Mouse (Mus musculus) heart, postnatal 0 days (tissue): ENCODE measurements at regions not wholly inside any gene's neighbourhood (a gene's known extent, or its start where the extent isn't known, plus 50 kb on each side); places are given as distances from the start of the nearest gene placed in this dataset.

Source experiments
- ATAC-seq: fragments of 200-750 bp; cut with Nextera tagmentation; 2 replicates; pipeline ENCODE4 v1.8.0; 2017; ENCODE audit warnings: low read depth, moderate number of reproducible peaks, moderate library complexity; ENCODE audit not compliant: insufficient read depth
- DNase-seq: peaks from one replicate; pipeline ENCODE4 v3.0.0-alpha.2; 2016; ENCODE audit warnings: low spot score
- H3K27ac ChIP-seq: fragments of 300-500 bp; sonication (generic); 2 replicates; pipeline ENCODE4 v1.5.1; 2014; ENCODE audit warnings: low read depth, mild to moderate bottlenecking
- H3K27me3 ChIP-seq: fragments of 300-500 bp; sonication (generic); 2 replicates; pipeline ENCODE4 v1.6.1; 2014; ENCODE audit warnings: low read length, mixed read lengths; ENCODE audit not compliant: control insufficient read depth, insufficient read depth
- H3K36me3 ChIP-seq: fragments of 300-500 bp; sonication (generic); replicated peaks from 2 replicates; pipeline ENCODE4 v1.6.1; 2014; ENCODE audit warnings: low read length, mixed read lengths; ENCODE audit not compliant: control insufficient read depth, insufficient read depth
- H3K4me1 ChIP-seq: fragments of 300-500 bp; sonication (generic); 2 replicates; pipeline ENCODE4 v1.6.1; 2014; ENCODE audit warnings: antibody characterized with exemption; ENCODE audit not compliant: control insufficient read depth, insufficient read depth
- H3K4me2 ChIP-seq: fragments of 300-500 bp; sonication (generic); 2 replicates; pipeline ENCODE4 v1.6.1; 2014; ENCODE audit warnings: low read depth, mild to moderate bottlenecking, low read length, moderate library complexity
- H3K4me3 ChIP-seq: fragments of 300-500 bp; sonication (generic); 2 replicates; pipeline ENCODE4 v1.5.1; 2014; ENCODE audit warnings: low read depth, low read length
- H3K9ac ChIP-seq: fragments of 300-500 bp; sonication (generic); replicated peaks from 2 replicates; pipeline ENCODE4 v1.6.1; 2014; ENCODE audit warnings: low read depth, low read length, mixed read lengths
- H3K9me3 ChIP-seq: fragments of 300-500 bp; sonication (generic); replicated peaks from 2 replicates; pipeline ENCODE4 v1.6.1; 2016; ENCODE audit warnings: low read length; ENCODE audit not compliant: control insufficient read depth
- CTCF ChIP-seq: IDR thresholded peaks from 2 replicates; pipeline ENCODE4 v1.5.1; 2016; ENCODE audit warnings: antibody characterized with exemption, control low read depth, low read depth
- EP300 ChIP-seq: IDR thresholded peaks from 2 replicates; pipeline ENCODE4 v1.6.1; 2016; ENCODE audit warnings: antibody characterized with exemption, low read depth
- WGBS: fragments of 180-500 bp; shearing (Covaris S2); extraction: QIAGEN DNeasy Blood & Tissue Kit; methylation state at CpG from one replicate; pipeline ENCODE4 v1.1.7; 2014; 5-methylcytosine and 5-hydroxymethylcytosine counted together

GRCm38 (mm10) chr12:16172176-16172575, 355.5 kb upstream of the Trib2 start:
- WGBS = 85% methylated on average over 2 of the region's 2 CpGs
- H3K4me2 ChIP-seq = no peak overlapping the region
- no peak for ATAC-seq
- H3K4me1 ChIP-seq = no peaks in the 10 kb centered on the region
- H3K36me3 ChIP-seq = no peaks in the 10 kb centered on the region
- no peaks in the 10 kb centered on the region for H3K9me3 ChIP-seq
- TF ChIP-seq CTCF = no peak
- no peak for TF ChIP-seq EP300
- H3K27me3 ChIP-seq = no peaks in the 10 kb centered on the region
- H3K9ac ChIP-seq = no peak overlapping the region
- H3K4me3 ChIP-seq = no peak overlapping the region
- no peak for DNase-seq
- H3K27ac ChIP-seq = no peak overlapping the region

DNA sequence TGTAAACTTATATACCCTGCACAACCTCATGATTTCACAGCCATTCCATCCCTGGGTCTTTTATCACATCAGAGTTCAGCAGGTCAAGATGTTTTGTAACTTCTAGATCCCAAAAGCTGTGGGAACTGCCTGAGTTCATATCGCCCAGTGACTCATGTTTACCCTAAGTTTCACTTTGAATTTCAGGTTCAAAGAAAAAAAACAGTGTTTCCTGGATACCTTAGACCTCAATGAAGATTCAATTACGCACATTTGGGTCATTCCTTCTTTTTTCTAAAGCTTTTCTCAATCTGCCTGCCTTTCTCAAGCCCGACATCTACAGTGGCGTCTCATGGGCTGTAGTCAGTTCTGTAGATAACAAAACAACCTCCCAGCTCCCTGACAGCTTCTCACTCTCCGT, 354.9 kb upstream of the Trib2 start:
- 66% methylated on average over 5 of the region's 5 CpGs for WGBS
- H3K4me3 ChIP-seq = no peak overlapping the region
- no peaks in the 10 kb centered on the region for H3K9me3 ChIP-seq
- TF ChIP-seq CTCF (no peak), EP300 (no peak)
- no peaks in the 10 kb centered on the region for H3K27me3 ChIP-seq
- H3K36me3 ChIP-seq = no peaks in the 10 kb centered on the region
- H3K9ac ChIP-seq = no peak overlapping the region
- H3K4me1 ChIP-seq = no peaks in the 10 kb centered on the region
- DNase-seq (no peak), ATAC-seq (no peak)
- no peak overlapping the region for H3K4me2 ChIP-seq
- no peak overlapping the region for H3K27ac ChIP-seq

GRCm38 (mm10) chr12:16169781-16170535, 353.2 kb upstream of the Trib2 start:
- Histone ChIP-seq H3K9ac (no peak overlapping the region), H3K27me3 (no peaks in the 10 kb centered on the region), H3K36me3 (no peaks in the 10 kb centered on the region), H3K9me3 (no peaks in the 10 kb centered on the region), H3K4me2 (no peak overlapping the region), H3K4me1 (no peaks in the 10 kb centered on the region), H3K27ac (no peak overlapping the region), H3K4me3 (no peak overlapping the region)
- no peak for TF ChIP-seq CTCF
- TF ChIP-seq EP300 = no peak
- WGBS = 70% methylated on average over 7 of the region's 7 CpGs
- no peak for ATAC-seq
- DNase-seq = no peak

DNA sequence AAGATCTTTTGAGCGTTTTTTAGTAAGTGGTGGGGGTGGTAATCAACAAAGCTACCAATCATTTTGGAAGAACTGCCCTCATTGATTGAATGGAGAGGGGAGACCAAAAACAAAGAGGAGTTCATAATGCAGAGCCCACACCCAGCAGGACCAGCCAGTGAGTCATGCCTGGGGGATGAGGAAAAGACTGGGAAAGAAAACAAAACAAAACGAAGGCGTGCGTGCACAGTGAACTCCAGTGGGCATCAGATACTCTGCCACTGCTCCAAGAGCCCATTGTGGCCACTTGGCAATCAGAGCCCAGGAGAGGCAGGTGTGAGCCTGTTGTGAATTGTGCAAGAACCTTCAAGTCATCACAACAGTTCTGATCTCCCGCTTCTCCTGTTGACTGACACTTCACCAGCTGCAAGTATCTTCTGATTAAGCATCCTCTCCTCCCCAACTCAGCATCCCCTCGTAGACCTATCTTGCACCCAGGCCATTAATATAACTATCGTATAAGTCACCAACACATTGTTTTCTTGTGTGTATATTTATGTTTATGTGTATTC, 351.1 kb upstream of the Trib2 start:
- DNase-seq (no peak), ATAC-seq (no peak)
- Histone ChIP-seq H3K4me2 (no peak overlapping the region), H3K4me3 (no peak overlapping the region), H3K9ac (no peak overlapping the region), H3K27me3 (no peaks in the 10 kb centered on the region), H3K36me3 (no peaks in the 10 kb centered on the region), H3K4me1 (no peaks in the 10 kb centered on the region), H3K27ac (no peak overlapping the region), H3K9me3 (no peaks in the 10 kb centered on the region)
- 67% methylated on average over 7 of the region's 7 CpGs for WGBS
- TF ChIP-seq CTCF (no peak), EP300 (no peak)

DNA sequence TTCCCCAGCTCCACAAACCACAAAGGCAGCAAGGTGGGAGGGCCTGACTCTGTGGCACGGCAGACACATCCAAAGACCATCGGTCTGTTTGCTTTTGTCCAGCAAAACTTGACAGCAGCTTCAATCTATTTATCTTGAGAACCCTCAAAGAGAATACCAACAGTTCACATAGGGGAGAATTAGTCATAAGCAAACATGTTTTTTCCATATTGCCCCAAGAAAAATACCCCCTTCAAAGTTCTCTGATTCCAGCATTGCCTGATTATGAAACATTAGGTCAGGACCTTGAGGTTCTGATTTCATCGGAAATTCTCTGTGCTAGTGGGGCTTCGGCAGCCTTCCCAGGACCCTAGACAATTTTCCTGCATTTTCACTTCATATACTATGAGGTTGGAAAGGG, 348.4 kb upstream of the Trib2 start:
- Histone ChIP-seq H3K4me1 (no peaks in the 10 kb centered on the region), H3K9me3 (no peaks in the 10 kb centered on the region), H3K36me3 (no peaks in the 10 kb centered on the region), H3K4me3 (no peak overlapping the region), H3K27me3 (no peaks in the 10 kb centered on the region), H3K4me2 (no peak overlapping the region), H3K9ac (no peak overlapping the region), H3K27ac (no peak overlapping the region)
- TF ChIP-seq EP300 (no peak), CTCF (no peak)
- 76% methylated on average over 4 of the region's 4 CpGs for WGBS
- DNase-seq (no peak), ATAC-seq (no peak)

DNA sequence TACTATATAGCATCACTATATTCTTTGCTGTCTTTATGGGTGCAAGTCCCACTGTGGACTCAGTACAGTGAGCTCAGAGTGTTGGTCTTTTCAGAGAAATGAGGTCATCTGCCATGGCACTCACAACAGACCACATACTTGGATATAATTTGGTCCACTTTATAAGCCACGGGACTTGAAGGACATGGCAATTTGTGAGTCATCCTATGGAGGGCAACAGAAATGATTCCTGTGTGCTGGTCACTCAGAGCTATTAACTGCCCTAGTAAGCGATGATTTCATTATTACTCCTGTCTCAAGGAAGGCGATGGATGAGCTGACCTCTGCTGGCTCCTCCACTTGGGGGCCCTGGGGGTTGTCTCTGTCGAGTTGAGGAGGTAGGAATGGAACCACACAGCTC, 345.2 kb upstream of the Trib2 start:
- no peak overlapping the region for H3K9ac ChIP-seq
- H3K27ac ChIP-seq = no peak overlapping the region
- no peak overlapping the region for H3K4me3 ChIP-seq
- WGBS = 78% methylated on average over 4 of the region's 4 CpGs
- ATAC-seq (no peak), DNase-seq (no peak)
- H3K9me3 ChIP-seq = no peaks in the 10 kb centered on the region
- no peak for TF ChIP-seq CTCF
- no peak for TF ChIP-seq EP300
- peaks cover 6% of the 10 kb centered on the region; the same call in 1 of the 2 replicates for H3K4me1 ChIP-seq
- no peak overlapping the region for H3K4me2 ChIP-seq
- no peaks in the 10 kb centered on the region for H3K36me3 ChIP-seq
- no peaks in the 10 kb centered on the region for H3K27me3 ChIP-seq
